Mouse (Mus musculus): ENCODE data around the gene Ttll4. TPM values are rescaled to one million over a fixed set of nuclear protein-coding genes. Genes with fewer than 3 reads are reported as not detected.

The Ttll4 gene
- polyA plus RNA-seq, 1 experiment, result 9.1 TPM

DNA sequence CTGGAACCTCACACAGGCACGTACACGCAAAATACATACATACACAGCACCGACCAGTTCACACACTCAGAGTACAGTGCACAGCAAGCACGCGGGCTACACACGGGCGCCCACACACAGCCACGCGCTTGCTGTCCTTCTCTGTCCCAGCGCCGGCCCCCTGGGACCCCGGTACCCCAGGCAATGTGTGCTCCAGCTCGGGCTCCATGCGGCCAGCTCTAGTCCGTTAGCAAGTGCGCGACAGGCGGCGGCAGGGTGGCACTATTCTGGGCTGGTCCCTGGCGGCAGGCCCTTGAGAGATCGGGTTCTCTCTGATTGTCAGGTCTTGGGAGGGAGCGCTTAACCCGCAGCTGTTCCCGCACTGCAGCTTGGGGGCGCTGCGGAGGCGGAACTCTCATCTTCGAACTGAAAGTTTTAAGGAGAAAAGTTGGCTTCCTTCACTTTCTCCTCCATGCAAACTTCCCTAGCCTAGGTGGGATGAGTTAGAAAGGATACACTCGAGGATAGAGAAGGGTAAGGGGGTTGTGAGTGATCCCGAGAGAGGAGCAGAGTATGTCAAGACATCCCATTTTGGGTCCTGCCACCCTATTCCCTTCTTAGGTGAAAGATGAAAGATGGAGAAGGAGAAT, 87.2 kb downstream of the Ttll4 start, which contains the start of gene Prkag3:
Gene Prkag3 (minus strand): TSS at position 579 of the 629 bp plus-strand sequence.
- no peak for DNase-seq (ENCODE audit: low read depth, low spot score)
- WGBS, result 16% methylated on average over 30 of the region's 30 CpGs

DNA sequence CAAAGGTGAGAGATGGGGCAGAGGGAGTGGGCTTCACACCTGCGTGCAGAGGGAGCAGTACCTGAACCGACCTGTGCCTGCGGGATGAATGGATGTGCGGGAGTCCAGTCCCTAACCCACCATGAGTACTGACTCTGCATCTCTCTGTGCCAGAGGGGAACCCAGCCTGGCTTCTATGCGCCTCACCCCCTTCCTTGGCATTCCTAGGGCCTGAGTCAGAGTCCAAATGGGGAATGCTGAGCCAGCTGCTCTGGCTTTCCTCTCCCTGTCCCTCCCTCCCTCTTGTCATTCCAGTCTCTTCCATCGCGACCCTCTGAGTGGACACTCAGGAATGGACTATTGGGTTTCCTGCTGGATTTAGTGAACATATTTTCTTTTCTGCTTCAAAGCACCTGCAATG, 87.8 kb downstream of the Ttll4 start:
- 50% methylated on average over 7 of the region's 7 CpGs for WGBS
- no peak for DNase-seq (ENCODE audit: low read depth, low spot score)

DNA sequence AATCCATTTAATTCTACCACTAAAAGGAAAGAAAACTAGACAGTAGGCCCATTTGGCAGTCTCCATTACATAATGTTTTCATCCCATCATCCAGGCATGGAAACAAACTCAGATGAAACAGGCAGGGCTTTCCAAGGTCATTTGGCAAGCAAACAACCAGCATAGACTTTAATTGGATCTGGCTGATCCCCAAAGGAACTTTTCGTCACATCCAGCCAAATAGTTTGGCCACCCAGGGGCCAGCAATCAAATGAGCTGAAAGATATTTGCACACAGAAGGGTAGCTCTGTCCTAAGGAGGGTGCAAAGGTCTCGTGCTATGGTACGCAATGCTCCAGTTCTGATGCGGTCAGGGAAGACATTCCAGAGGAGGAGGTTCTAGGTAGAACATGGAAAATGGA, 89.1 kb downstream of the Ttll4 start:
- 18% methylated on average over 4 of the region's 4 CpGs for WGBS
- no peak for DNase-seq (ENCODE audit: low read depth, low spot score)

DNA sequence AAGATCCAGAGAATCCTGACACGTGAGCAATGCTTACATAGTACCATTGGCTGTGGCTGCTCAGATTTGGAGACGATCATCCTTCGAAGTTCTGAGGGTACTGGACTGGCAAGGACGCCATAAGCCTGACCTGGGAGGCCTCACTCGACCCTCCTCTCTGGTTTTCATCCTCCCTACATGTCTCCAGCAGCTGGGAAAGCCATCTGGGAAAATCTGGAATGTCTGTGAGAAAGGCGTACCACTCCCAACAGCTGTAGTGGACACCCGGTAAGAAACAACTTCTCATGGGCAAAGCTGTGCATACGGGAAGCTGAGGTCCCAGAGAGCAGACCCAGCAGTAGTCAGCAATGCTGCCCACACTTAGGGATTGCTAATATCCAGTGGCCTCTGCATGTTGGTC, 90.6 kb downstream of the Ttll4 start:
- DNase-seq (ENCODE audit: low read depth, low spot score), result no peak
- WGBS, result 84% methylated on average over 8 of the region's 8 CpGs

DNA sequence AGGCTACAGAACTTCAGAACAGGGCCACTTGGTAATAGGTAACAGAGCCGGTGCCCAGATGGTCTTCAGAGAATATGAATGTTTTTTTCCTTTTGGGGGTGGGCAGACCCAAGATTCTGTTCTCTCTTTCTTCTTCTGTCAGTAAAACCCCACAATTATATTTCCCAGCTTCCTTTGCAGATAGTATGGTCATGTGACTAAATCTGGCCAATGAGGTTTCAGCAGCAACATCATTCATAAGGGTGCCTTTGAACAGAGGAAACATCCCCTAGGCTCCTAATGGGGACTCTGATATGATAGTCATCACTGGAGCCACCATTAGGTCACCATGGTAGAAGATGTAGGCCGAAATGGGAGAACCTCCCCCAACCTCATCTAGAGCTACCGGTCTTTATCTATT, 91.3 kb downstream of the Ttll4 start:
- WGBS, result 97% methylated on average over 3 of the region's 3 CpGs
- no peak for DNase-seq (ENCODE audit: low read depth, low spot score)

Other genes with a start within 250 kb of the Ttll4 start
- 25.5 and 35.7 TPM in 2 replicates for gene Cnot9, start 155.7 kb upstream of the Ttll4 start, polyA plus RNA-seq (2012; rRNA removed)
- 0.11 TPM in 2 replicates for gene Plcd4, start 118.9 kb upstream of the Ttll4 start, polyA plus RNA-seq (2012; rRNA removed)
- gene Usp37, start 117.5 kb upstream of the Ttll4 start, polyA plus RNA-seq (2012; rRNA removed), result 2.6 and 4.0 TPM in 2 replicates
- 5.3 and 7.4 TPM in 2 replicates for gene Zfp142, start 73.5 kb upstream of the Ttll4 start, polyA plus RNA-seq (2012; rRNA removed)
- 16.3 and 18.5 TPM in 2 replicates for gene Bcs1l, start 73.5 kb upstream of the Ttll4 start, polyA plus RNA-seq (2012; rRNA removed)
- 40.2 and 52.1 TPM in 2 replicates for gene Rnf25, start 60.3 kb upstream of the Ttll4 start, polyA plus RNA-seq (2012; rRNA removed)
- gene Stk36, start 60.3 kb upstream of the Ttll4 start, polyA plus RNA-seq (2012; rRNA removed), result 0.61 and 0.63 TPM in 2 replicates
- gene Cyp27a1, start 51.8 kb downstream of the Ttll4 start, polyA plus RNA-seq (2012; rRNA removed), result 17.2 and 32.6 TPM in 2 replicates
- 0.10 and 0.45 TPM in 2 replicates for gene Prkag3, start 87.5 kb downstream of the Ttll4 start, polyA plus RNA-seq (2012; rRNA removed)
- gene Wnt6, start 110.1 kb downstream of the Ttll4 start, polyA plus RNA-seq (2012; rRNA removed), result 1.2 and 3.4 TPM in 2 replicates
- 0.04 and 0.25 TPM in 2 replicates for gene Wnt10a, start 129.8 kb downstream of the Ttll4 start, polyA plus RNA-seq (2012; rRNA removed)
- gene Cdk5r2, start 193.2 kb downstream of the Ttll4 start, polyA plus RNA-seq (2012; rRNA removed), result 0.58 and 0.69 TPM in 2 replicates
- 0.62 and 0.81 TPM in 2 replicates for gene Fev, start 223.7 kb downstream of the Ttll4 start, polyA plus RNA-seq (2012; rRNA removed)
- 0.63 and 1.3 TPM in 2 replicates for gene Cryba2, start 231.4 kb downstream of the Ttll4 start, polyA plus RNA-seq (2012; rRNA removed)

Measured in large intestine, adult 2 months (tissue).